Mouse (Mus musculus) cerebellum, adult 11 months (tissue): Measurements from ENCODE around the gene Kcnab2.

Experiments used
- DNase-seq: peaks from one replicate; pipeline ENCODE4 v3.0.0; 2022

The Kcnab2 gene

GRCm38 (mm10) chr4:152477466-152478223 is at the start of gene Kcnab2:
Gene Kcnab2 (minus strand): TSS chr4:152477871.
- DNase-seq = peak; percentile 100

DNA sequence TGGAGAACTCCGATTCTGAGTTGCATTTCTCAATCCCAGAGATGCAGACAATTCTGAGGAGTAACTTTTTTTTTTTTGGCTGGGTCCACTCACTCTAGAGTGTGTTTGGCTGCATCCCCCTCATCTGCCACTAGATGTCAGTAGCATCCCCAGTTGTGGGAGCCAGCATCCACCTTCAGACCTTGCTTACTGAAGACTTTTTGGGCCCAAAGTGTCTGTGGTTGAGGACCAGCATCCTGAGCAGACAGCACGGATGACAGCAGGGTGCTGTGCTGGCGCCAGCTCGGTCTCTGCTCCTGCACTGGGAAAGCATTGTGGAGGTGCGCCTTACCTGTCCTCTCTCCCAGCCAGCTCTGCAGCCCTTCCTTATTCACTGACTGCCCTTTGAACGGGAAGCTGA is 42.4 kb upstream of the Kcnab2 start:
- DNase-seq = peak; percentile 88

GRCm38 (mm10) chr4:152519106-152519505 is 41.4 kb upstream of the Kcnab2 start:
- no peak for DNase-seq

GRCm38 (mm10) chr4:152514884-152515283 is 37.2 kb upstream of the Kcnab2 start:
- no peak for DNase-seq

- DNase-seq = no peak
Measured at GRCm38 (mm10) chr4:152512221-152512925, 34.7 kb upstream of the Kcnab2 start.

- peak; percentile 48 for DNase-seq
Measured at GRCm38 (mm10) chr4:152494360-152494879, 16.7 kb upstream of the Kcnab2 start.

- peak; percentile 79 for DNase-seq
Measured at GRCm38 (mm10) chr4:152491250-152491899, 13.7 kb upstream of the Kcnab2 start.

DNA sequence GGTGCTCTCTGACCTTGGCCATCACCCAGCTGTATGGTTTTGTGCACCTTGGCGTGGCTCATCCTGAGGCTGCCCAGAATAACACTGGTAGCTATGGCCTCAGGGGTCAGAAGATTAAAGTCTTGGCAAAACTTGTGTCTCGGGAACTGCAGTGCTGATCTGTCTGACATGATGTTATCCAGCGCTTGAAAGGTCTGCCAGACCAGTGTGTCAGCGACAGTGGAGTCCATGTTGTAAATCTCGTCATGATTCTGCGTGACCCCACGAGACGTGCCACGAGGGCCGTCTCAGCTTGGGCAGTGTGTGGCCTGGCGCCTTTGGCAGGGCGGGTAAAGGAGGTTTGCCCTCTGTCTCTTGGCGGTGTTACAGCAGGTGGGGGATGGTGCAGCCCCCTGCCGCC is 12.6 kb upstream of the Kcnab2 start:
- DNase-seq = no peak

DNA sequence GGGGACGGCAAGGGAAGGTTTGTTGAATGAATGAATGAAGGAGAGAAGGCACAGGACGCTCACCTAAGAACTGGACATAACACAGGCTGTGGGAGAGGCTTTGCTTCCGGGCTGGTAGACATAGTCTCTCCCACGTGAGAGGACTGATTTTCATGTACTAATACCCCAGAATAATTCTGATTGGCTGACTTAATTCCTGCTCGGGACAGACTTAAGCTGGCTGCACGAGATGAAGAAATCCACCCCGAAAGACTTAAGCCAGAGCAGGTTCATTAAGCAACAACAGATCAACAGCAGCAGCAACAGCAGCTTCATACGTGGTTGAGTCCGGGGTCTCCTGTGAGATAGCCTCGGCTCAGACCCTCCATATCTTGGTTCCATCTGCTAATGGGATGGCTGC is 10.4 kb upstream of the Kcnab2 start:
- no peak for DNase-seq

GRCm38 (mm10) chr4:152480426-152480825 is 2.8 kb upstream of the Kcnab2 start:
- DNase-seq = no peak

DNA sequence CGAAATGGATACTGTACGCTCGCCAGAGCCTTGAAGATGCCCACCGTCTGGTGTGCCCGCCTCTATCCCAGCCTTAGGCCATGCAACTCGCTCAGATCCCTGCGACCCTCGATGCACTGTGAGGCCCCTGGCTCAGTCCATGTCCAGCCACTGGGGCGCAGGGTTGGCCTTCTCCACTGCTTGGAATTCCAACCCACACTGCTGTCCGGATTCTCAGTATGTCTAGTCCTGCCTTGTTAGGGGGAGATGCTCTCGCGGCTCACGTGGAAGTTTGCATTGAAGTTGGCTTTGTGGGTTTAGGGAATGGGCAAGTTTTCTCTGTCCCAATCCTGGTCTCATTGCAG is 525 bp upstream of the Kcnab2 start:
- no peak for DNase-seq

DNA sequence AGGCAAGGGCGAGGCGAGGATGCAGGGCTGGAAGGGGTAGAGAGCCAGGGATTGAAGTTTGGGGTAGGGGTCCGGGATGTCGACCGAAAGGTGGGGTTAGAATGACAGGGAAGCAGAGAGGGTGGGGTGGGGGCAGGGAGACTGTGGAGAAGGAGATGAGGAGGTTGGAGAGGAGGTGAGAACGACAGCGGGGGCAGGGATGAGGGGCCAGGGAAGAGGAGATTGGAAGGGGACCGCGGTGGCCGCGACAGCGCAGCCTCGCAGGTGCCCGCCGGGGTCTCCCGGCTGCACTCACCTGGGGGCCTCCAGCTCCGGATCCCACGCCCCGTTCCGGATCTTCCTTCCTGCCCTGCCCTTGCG is 585 bp downstream of the Kcnab2 start:
- no peak for DNase-seq

GRCm38 (mm10) chr4:152476427-152477023 is 1.1 kb downstream of the Kcnab2 start, which contains the start of gene Nphp4:
Gene Nphp4 (plus strand): TSS chr4:152476706.
- peak; percentile 61 for DNase-seq

DNA sequence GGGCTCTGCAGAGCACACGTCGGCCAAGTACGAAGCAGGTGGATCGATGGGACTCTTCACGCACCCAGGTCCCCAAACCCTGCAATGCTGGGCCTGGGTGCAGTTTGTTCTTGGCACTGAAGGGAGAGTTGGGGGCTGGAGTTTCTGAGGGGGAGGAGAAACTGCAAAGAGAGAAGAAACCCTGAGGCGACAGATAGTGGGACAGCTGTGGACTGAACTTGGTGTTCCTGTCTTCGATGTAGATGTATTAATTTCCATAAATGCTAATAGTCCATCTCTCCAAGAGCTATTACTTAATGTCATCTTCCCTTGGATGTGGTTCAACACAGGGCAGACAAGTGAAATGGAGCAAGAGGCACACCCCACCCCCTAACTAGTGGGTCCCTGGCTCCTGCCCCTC is 1.7 kb downstream of the Kcnab2 start:
- no peak for DNase-seq

- DNase-seq = no peak
Measured at GRCm38 (mm10) chr4:152467951-152468350, 9.7 kb downstream of the Kcnab2 start.

GRCm38 (mm10) chr4:152466601-152467000 is 11.1 kb downstream of the Kcnab2 start:
- no peak for DNase-seq

- DNase-seq = no peak
Measured at GRCm38 (mm10) chr4:152465116-152465515, 12.6 kb downstream of the Kcnab2 start.

DNA sequence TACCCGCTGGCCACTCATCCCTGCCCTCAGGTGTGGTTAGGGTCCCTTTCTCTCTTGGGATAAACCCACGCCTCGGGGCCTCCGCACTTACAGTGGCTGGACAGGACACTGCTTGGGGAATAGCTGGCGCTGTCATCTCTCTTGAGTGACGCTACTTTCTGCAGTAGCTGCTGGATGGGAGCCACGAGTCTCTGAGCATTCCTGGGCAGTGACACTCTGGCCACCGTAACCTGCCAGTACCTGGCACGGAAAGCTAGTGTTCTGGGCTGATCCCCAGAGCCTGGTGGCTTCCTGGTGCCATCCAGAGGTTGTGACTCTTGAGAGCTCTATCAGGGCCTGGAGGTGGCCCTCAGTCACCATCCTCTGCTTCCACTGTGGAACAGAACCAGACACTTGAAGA is 14.5 kb downstream of the Kcnab2 start:
- no peak for DNase-seq

GRCm38 (mm10) chr4:152462516-152462915 is 15.2 kb downstream of the Kcnab2 start:
- DNase-seq = no peak

DNA sequence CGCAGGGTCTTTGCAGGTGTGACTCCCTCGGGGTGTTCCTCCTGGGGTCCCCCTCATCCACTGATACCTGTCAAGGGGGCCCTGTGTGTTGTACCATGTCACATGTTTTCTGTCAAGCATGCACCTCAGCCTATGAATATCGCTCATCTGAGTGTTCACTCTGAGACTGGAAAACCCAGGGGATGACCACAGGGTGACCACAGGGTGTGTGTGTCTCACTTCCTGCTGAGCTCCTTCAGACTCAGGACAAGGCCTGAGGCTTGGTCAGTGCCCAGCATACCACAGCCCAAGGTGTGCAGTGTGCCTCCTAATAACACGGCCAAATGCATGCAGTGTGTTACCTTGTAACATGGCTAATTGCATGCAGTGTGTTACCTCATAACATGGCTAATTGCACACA is 20.0 kb downstream of the Kcnab2 start:
- DNase-seq = no peak

DNA sequence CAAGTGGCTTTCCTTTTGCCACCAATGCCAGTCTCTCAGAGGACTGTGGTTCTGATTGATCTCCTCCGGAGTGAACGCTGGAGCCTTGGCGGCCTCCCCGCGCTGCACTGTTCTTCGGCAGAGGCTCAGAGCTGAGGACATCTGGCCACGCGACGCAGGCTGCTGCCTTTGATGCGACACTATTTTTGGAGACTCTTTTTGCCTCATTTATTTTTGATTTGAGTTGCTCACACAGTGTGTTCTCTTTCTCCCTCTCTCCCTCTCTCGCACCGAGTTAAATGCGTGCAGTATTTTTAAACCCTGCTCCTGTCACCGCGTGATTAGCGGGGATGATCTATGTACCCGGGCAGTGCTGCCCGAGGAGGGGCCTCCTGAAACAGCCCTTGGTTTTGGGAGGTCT is 21.1 kb downstream of the Kcnab2 start:
- DNase-seq = no peak

GRCm38 (mm10) chr4:152454153-152454552 is 23.5 kb downstream of the Kcnab2 start:
- no peak for DNase-seq

GRCm38 (mm10) chr4:152453079-152453478 is 24.6 kb downstream of the Kcnab2 start:
- no peak for DNase-seq
